Mouse (Mus musculus) liver, embryonic 16.5 days (tissue): ENCODE data around the gene Tnpo1. TPM values are rescaled to one million over a fixed set of nuclear protein-coding genes. Genes with fewer than 3 reads are reported as not detected.

ENCODE experiments used
- ATAC-seq: fragments of 200-750 bp; cut with Nextera tagmentation; 2 replicates; pipeline ENCODE4 v1.8.0; 2017; ENCODE audit warnings: low read depth, mild to moderate bottlenecking, moderate number of reproducible peaks, moderate library complexity
- H3K27ac ChIP-seq: fragments of 300-500 bp; sonication (generic); 2 replicates; pipeline ENCODE4 v1.5.1; 2014; ENCODE audit warnings: mild to moderate bottlenecking, low read length
- H3K27me3 ChIP-seq: fragments of 300-500 bp; sonication (generic); 2 replicates; pipeline ENCODE4 v1.6.1; 2014; ENCODE audit warnings: low read depth, low read length, mixed read lengths; ENCODE audit not compliant: control insufficient read depth, insufficient read depth
- H3K36me3 ChIP-seq: fragments of 300-500 bp; sonication (generic); 2 replicates; pipeline ENCODE4 v1.6.1; 2014; ENCODE audit warnings: mild to moderate bottlenecking; ENCODE audit not compliant: control insufficient read depth, insufficient read depth
- H3K4me1 ChIP-seq: fragments of 300-500 bp; sonication (generic); 2 replicates; pipeline ENCODE4 v1.6.1; 2014; ENCODE audit warnings: low read depth, low read length, mixed read lengths; ENCODE audit not compliant: control insufficient read depth
- H3K4me2 ChIP-seq: fragments of 300-500 bp; sonication (generic); 2 replicates; pipeline ENCODE4 v1.6.1; 2014; ENCODE audit warnings: low read depth, low read length, mixed read lengths
- H3K4me3 ChIP-seq: fragments of 300-500 bp; sonication (generic); 2 replicates; pipeline ENCODE4 v1.5.1; 2014; ENCODE audit warnings: low read depth, mild to moderate bottlenecking, low read length
- H3K9ac ChIP-seq: fragments of 300-500 bp; sonication (generic); 2 replicates; pipeline ENCODE4 v1.6.1; 2014; ENCODE audit warnings: low read depth, low read length
- H3K9me3 ChIP-seq: fragments of 300-500 bp; sonication (generic); replicated peaks from 2 replicates; pipeline ENCODE4 v1.6.1; 2016; ENCODE audit warnings: low read length; ENCODE audit not compliant: control insufficient read depth
- WGBS: fragments of 180-500 bp; shearing (Covaris S2); extraction: QIAGEN DNeasy Blood & Tissue Kit; methylation state at CpG from one replicate; pipeline ENCODE4 v1.1.7; 2014; ENCODE audit not compliant: insufficient replicate concordance; 5-methylcytosine and 5-hydroxymethylcytosine counted together
- polyA plus RNA-seq: library from polyadenylated mRNA; unstranded; fragments of >200 nt; fragmentation: Nextera tagmentation; extraction: Ambion mirVana; gene quantifications from 2 replicates; pipeline ENCODE4 v1.2.1, GENCODE M21; 2015

Tnpo1 gene
- polyA plus RNA-seq, 1 experiment from 2014 or later, result 18.1 TPM

DNA sequence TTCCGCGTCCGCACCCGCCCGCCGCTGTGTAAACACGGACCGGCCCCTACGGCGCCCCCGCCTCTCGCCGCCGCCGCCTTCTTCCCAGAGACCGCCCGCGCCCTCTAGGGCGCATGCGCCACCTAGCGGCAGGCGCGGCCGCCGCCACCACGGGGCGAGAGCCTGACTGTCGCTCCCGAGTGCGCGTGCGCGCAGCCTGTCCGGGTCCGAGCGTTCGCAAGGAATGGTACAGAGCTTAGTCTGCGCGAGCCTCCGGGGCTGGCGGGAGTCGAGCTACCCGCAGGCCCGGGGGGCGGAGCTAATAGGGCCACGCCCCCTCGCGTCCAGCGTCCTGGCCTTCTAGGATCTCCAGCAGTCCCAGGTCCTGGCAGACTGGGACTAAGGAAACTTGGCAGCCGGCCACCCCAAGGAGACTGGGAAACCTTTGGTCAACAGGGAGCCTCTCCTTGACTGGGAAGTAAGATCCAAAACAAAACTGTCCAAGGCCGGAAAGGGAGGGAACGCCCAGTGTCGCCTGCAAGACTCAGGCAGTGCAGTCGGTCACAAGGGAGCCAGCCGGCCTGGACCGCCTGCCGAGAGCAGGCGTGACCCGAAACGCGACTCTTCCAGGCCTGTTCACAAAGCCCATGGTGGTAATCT lies 110.9 kb downstream of the Tnpo1 start, which contains the start of gene Fcho2:
Fcho2 (minus strand) TSS at position 303 of the 639 bp plus-strand sequence.
- Histone ChIP-seq H3K9ac (peak within 1 kb of the TSS; percentile 99), H3K36me3 (no peaks in the 10 kb centered on the region), H3K27ac (peak within 1 kb of the TSS; percentile 99), H3K9me3 (no peaks in the 10 kb centered on the region), H3K4me1 (peaks cover 20% of the 10 kb centered on the region), H3K4me2 (peak within 1 kb of the TSS; percentile 70), H3K27me3 (no peaks in the 10 kb centered on the region), H3K4me3 (peak within 1 kb of the TSS; percentile 95)
- ATAC-seq, result peak; percentile 96
- WGBS, result 0% methylated on average over 53 of the region's 61 CpGs

DNA sequence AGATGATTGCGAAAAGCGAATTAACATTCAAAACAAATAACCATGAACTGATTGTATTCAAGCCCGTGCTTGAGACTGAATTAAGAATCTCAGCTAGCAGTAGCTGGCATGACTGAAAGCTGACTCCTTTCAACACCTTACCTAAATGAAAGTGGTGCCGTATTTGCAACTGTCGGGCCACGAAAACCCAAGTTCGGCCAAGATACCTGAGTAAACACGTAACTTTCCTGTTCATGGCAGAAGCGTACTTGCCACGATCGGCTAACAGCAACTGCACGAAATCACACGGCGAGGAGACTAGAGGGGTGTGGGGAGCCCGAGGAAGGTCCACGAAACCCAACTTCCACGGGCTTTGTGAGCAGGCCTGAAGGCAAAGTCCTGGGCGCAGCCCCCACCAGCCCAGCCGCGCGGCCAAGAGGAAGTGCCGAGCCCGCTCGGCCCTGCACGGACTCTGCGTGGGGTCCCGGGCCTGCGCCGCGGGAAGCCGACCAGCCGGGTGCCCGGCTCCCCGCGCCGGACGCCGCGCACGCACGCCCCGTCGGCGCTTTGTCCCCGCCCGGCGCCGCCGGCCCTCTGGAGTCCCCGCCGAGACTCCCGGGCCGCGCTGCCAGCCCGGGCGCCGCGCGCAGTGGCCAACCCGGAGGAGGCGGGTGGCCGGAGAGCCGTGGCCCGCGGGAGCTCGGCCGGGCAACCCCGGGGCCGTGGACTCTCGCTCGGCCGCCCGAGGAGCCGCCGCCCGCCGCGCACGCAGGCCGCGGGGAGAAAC lies 111.7 kb downstream of the Tnpo1 start:
- H3K27ac ChIP-seq, result peak overlapping the region; percentile 99
- ATAC-seq, result peak; percentile 25
- peaks cover 23% of the 10 kb centered on the region for H3K4me1 ChIP-seq
- H3K9ac ChIP-seq, result peak overlapping the region; percentile 99
- H3K9me3 ChIP-seq, result no peaks in the 10 kb centered on the region
- under 1% methylated on average over 56 of the region's 81 CpGs for WGBS
- H3K4me2 ChIP-seq, result peak overlapping the region; percentile 70
- H3K4me3 ChIP-seq, result peak overlapping the region; percentile 95
- no peaks in the 10 kb centered on the region for H3K36me3 ChIP-seq
- H3K27me3 ChIP-seq, result no peaks in the 10 kb centered on the region

DNA sequence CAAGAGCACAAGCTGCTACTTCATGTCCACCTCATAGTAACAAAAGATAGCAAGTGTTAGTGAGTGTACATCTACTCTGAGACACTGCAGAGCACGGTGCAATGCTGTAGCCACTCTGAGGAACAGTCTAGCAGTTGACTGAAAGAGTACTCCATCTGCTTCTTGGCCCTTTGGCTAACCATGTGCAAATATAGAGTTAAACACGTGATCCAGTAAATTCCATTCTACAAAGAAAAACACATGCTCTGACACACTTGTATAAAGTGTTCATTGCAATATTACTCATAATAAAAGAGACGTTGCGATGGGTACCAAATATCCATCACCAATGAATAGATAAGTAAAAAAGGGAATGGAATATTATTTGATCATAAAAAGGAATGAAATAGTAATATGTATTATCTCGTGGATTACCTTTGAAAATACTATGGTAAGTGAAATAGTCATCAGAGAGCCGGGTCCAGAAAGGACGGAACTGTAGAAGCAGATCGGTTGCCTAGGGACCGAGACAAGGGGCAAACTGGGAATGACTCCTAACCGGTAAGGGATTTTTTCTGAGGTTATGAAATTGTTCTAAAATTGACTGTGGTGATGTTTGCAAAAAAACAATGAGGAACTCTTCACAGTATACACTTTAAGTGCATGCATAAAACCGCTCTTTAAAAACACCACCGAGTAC lies 112.4 kb downstream of the Tnpo1 start:
- Histone ChIP-seq H3K36me3 (no peaks in the 10 kb centered on the region), H3K9me3 (no peaks in the 10 kb centered on the region), H3K4me1 (peaks cover 23% of the 10 kb centered on the region), H3K4me3 (peak overlapping the region; percentile 95), H3K27me3 (no peaks in the 10 kb centered on the region), H3K27ac (peak overlapping the region; percentile 99), H3K4me2 (peak overlapping the region; percentile 70), H3K9ac (peak overlapping the region; percentile 99)
- ATAC-seq, result no peak
- 17% methylated on average over 12 of the region's 12 CpGs for WGBS

DNA sequence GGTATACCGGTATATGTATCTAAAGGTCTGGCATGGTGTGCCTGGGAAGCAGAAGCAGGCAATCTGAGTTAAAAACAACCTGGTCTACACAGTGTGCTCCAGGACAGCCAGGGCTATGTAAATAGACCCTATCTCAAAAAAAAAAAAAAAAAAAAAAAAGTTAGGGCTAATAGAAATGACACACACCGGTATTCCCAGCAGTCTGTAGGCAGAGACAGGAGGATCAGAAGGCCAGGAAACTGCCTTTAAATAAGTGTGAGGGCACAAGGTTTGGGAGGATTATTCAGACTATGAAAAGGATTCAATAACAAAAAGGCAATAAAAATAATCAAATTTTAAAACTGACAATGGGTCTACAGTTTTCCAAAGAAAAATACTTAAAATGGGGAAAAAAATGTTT lies 113.0 kb downstream of the Tnpo1 start:
- WGBS, result 50% methylated on average over 2 of the region's 2 CpGs
- peak overlapping the region; percentile 95 for H3K4me3 ChIP-seq
- H3K9me3 ChIP-seq, result no peaks in the 10 kb centered on the region
- no peaks in the 10 kb centered on the region for H3K27me3 ChIP-seq
- H3K4me2 ChIP-seq, result peak overlapping the region; percentile 70
- H3K27ac ChIP-seq, result peak overlapping the region; percentile 74
- no peaks in the 10 kb centered on the region for H3K36me3 ChIP-seq
- peak overlapping the region; percentile 99 for H3K9ac ChIP-seq
- no peak for ATAC-seq
- peaks cover 26% of the 10 kb centered on the region for H3K4me1 ChIP-seq

DNA sequence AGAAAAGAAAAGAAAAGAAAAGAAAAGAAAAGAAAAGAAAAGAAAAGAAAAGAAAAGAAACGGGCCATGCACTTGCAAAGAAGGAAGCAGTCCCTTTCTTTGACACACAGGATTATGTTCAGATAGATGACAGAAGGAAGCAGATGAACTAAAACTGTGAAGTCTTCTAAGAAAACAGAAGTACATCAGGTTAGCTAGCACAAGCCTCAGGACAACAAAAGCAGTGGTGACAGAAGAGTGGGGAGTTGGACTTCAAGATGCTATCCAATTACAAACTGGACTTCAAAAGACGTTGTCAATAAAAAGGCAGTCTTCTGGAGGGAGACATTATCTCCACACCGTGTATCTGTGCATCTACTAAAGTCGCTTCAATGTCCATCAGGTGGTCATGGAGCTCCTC lies 113.9 kb downstream of the Tnpo1 start:
- 25% methylated on average over 4 of the region's 4 CpGs for WGBS
- peak overlapping the region; percentile 61 for H3K9ac ChIP-seq
- no peaks in the 10 kb centered on the region for H3K9me3 ChIP-seq
- no peaks in the 10 kb centered on the region for H3K36me3 ChIP-seq
- H3K4me2 ChIP-seq, result peak overlapping the region; percentile 70
- peak overlapping the region; percentile 60 for H3K4me3 ChIP-seq
- no peaks in the 10 kb centered on the region for H3K27me3 ChIP-seq
- H3K27ac ChIP-seq, result peak overlapping the region; percentile 85
- peaks cover 27% of the 10 kb centered on the region for H3K4me1 ChIP-seq
- ATAC-seq, result no peak

DNA sequence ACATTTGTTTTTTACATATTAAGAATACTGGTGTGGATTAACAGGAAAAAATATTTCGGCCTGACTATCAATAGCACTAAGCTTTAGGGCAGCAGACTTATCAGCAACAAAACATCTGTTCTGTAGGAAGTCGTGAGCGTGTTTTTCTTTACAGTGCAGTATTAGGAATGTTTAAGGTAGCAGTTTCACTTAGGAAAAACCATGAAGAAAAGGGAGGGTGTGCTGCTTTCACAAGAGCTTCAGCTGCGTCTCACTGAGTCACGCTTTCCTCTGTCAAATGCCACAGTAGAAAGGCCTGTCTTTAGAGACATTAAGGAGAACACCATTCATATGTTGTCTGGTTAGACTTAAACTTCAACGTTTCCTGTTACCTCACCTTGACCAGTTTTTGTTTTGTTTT lies 116.0 kb downstream of the Tnpo1 start:
- Histone ChIP-seq H3K4me3 (peak overlapping the region; percentile 52), H3K27me3 (no peaks in the 10 kb centered on the region), H3K4me1 (peaks cover 20% of the 10 kb centered on the region), H3K9ac (peak overlapping the region; percentile 71), H3K36me3 (peaks cover 3% of the 10 kb centered on the region; the same call in 1 of the 2 replicates), H3K4me2 (peak overlapping the region; percentile 73), H3K27ac (peak overlapping the region; percentile 99), H3K9me3 (no peaks in the 10 kb centered on the region)
- ATAC-seq, result peak; percentile 77
- WGBS, result 11% methylated on average over 6 of the region's 6 CpGs

DNA sequence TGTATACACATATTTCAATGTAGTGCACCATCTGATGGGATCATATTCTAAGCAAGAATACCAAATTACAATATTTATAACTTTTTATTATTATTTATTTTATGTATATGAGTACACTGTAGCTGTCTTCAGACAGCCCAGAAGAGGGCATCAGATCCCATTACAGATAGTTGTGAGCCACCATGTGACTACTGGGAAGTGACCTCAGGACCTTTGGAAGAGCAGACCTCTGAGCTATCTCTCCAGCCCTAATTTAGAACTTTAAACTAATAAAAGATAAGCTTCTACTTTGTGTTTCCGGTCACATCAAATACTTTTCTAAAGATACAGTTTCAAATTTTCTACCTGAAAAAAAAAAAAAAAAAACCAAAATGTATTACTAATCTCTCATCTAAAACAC lies 117.1 kb downstream of the Tnpo1 start:
- H3K4me3 ChIP-seq, result no peak overlapping the region
- H3K4me1 ChIP-seq, result peaks cover 24% of the 10 kb centered on the region
- peaks cover 8% of the 10 kb centered on the region; the same call in 1 of the 2 replicates for H3K36me3 ChIP-seq
- H3K9me3 ChIP-seq, result no peaks in the 10 kb centered on the region
- 33% methylated on average over 1 of the region's 1 CpGs for WGBS
- no peak overlapping the region for H3K4me2 ChIP-seq
- no peak overlapping the region for H3K9ac ChIP-seq
- H3K27me3 ChIP-seq, result no peaks in the 10 kb centered on the region
- no peak overlapping the region for H3K27ac ChIP-seq
- ATAC-seq, result peak; percentile 39; the same call in 1 of the 2 replicates

DNA sequence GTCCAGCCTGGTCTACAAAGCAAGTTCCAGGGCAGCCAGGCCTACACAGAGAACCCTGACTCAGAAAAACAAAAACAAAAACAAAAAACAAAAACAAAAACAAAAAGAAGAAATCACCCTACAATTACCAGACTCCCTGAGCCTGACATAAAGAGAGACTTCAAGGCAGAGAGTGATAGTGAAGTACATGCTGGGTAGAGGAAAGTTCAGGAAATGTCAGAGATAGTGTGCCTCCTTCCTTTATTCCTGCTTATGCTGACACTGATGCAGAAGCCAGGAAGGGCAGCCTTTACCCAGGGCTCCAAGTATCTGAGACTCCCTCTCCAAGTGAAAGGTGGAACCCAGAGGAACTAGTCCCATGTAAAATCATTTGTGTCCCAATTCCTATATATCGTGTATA lies 121.7 kb downstream of the Tnpo1 start:
- H3K27ac ChIP-seq, result peak overlapping the region; percentile 53
- no peak overlapping the region for H3K4me2 ChIP-seq
- H3K36me3 ChIP-seq, result peaks cover 35% of the 10 kb centered on the region
- no peaks in the 10 kb centered on the region for H3K27me3 ChIP-seq
- H3K4me3 ChIP-seq, result no peak overlapping the region
- peaks cover 9% of the 10 kb centered on the region for H3K4me1 ChIP-seq
- WGBS, result 72% methylated on average over 1 of the region's 1 CpGs
- H3K9me3 ChIP-seq, result no peaks in the 10 kb centered on the region; the same call in 1 of the 2 replicates
- no peak overlapping the region for H3K9ac ChIP-seq
- no peak for ATAC-seq
